Mouse (Mus musculus) small intestine, adult 2 months (tissue): ENCODE results near the gene Comp. TPM values are rescaled to one million over a fixed set of nuclear protein-coding genes. Genes with fewer than 3 reads are reported as not detected.
A peak's percentile ranks its signal among the peaks of the same experiment; 100 is the strongest.

Source experiments
- H3K27ac ChIP-seq: fragments of 200-500 bp; 2 replicates; pipeline ENCODE4 v1.5.1; 2012; ENCODE audit warnings: low read depth, low read length, control low read depth, inconsistent platforms; ENCODE audit not compliant: insufficient read depth
- H3K27me3 ChIP-seq: fragments of 200-500 bp; 2 replicates; pipeline ENCODE4 v1.6.1; 2012; ENCODE audit warnings: mild to moderate bottlenecking, moderate library complexity, low read length, inconsistent platforms; ENCODE audit not compliant: control insufficient read depth, insufficient read depth
- H3K36me3 ChIP-seq: fragments of 200-500 bp; 2 replicates; pipeline ENCODE4 v1.6.1; 2012; ENCODE audit warnings: mild to moderate bottlenecking, low read length, control low read depth, inconsistent platforms; ENCODE audit not compliant: control insufficient read depth, insufficient read depth
- H3K4me1 ChIP-seq: fragments of 200-500 bp; 2 replicates; pipeline ENCODE4 v1.6.1; 2012; ENCODE audit warnings: low read length, inconsistent platforms, mixed read lengths; ENCODE audit not compliant: control insufficient read depth, insufficient read depth, insufficient read length
- H3K4me3 ChIP-seq: fragments of 200-500 bp; 2 replicates; pipeline ENCODE4 v1.5.1; 2012; ENCODE audit warnings: low read depth, mild to moderate bottlenecking, control low read depth, inconsistent platforms, low read length, moderate library complexity
- CTCF ChIP-seq: fragments of 200-500 bp; IDR thresholded peaks from 2 replicates; pipeline ENCODE4 v1.5.1; 2012; ENCODE audit warnings: low read depth, mild to moderate bottlenecking, control low read depth, inconsistent platforms, low read length, moderate library complexity, mixed read lengths; ENCODE audit not compliant: insufficient replicate concordance, insufficient read length; ENCODE audit errors: extremely low read depth
- POLR2A ChIP-seq: fragments of 200-500 bp; IDR thresholded peaks from 2 replicates; pipeline ENCODE4 v1.6.1; 2012; ENCODE audit warnings: low read depth, mild to moderate bottlenecking, control low read depth, inconsistent platforms, low read length, moderate library complexity
- WGBS: fragments of 180-500 bp; shearing (Covaris S2); methylation state at CpG from one replicate; pipeline ENCODE4 v1.1.7; 2018; 5-methylcytosine and 5-hydroxymethylcytosine counted together
- polyA plus RNA-seq: library from polyadenylated mRNA; depleted of rRNA; stranded (reverse); fragments of >200 nt; gene quantifications from 2 replicates; pipeline ENCODE4 v1.2.3, GENCODE M21; 2012

The Comp gene
- polyA plus RNA-seq, 1 experiment = 1.2 TPM

DNA sequence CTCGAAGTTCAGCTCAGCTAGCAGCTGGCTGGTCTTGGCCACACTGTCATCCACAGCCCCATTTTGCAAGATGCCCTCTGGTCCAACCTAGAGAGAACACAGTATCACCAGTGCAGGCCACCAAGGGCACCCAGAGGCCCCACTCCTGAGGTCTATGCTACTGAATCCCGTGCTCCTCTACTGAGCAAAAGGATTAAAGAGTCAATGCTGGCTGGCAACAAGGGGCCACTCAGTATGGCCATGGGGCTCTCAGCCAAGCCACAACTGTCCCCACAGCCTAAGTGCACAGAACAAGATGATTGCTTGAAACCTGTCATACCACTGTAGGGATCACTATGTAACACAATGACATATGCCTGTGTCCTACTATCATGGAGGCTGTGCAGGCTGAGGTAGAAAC is 29.1 kb upstream of the Comp start:
- 53% methylated on average over 2 of the region's 2 CpGs for WGBS
- TF ChIP-seq POLR2A = no peak
- no peak for TF ChIP-seq CTCF
- Histone ChIP-seq H3K27me3 (no peaks in the 10 kb centered on the region), H3K27ac (no peak overlapping the region), H3K36me3 (peaks cover 49% of the 10 kb centered on the region), H3K4me1 (peaks cover 21% of the 10 kb centered on the region), H3K4me3 (no peak overlapping the region)

DNA sequence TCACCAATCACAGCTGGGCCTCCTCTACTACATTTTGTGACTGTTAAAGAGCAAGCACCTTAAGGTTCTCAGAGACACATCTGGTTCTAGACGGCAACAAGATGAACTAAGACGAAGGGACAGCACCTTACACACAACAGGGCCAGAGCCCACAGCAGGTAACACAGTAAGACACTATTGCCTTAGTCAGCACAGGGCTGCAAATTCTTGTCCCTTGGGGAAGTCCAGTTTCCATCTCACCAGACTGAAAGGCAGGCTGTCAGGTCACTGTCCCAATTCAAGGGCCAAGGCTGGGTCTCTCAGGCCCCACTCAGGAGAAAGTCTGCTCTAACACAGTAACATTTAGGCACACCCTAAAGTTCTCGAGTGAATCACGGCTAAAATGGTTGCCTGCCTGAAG is 25.9 kb upstream of the Comp start:
- WGBS = 34% methylated on average over 4 of the region's 4 CpGs
- no peak overlapping the region for H3K4me3 ChIP-seq
- no peak for TF ChIP-seq POLR2A
- TF ChIP-seq CTCF = no peak

DNA sequence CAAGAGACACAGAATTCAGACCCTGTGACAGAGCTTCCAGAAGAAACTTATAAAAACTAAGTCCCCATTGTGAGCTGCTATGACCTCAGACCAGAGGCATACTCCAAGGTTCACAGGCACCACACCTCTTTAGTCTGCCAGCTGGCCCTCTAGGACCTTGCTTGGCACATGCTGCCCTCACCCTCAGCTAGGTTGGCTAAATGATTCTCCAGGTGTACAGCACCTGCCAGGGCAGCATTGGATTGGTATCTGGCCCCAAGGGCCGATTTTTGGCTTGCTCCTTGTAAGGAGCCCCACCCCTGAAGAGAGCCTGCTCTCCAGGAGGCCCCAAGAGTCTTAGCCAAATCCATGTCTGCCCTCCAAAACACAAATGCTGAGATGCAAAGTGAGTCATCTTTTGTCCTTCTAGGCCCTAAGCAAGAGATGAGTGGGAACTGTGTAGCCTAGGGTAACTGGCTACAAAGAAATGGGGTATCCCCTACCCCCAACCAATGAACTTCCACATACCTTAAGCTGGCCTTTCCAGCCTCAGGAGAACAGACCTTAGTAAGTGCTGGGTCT is 25.4 kb upstream of the Comp start:
- Histone ChIP-seq H3K4me3 (no peak overlapping the region), H3K36me3 (peaks cover 17% of the 10 kb centered on the region), H3K27ac (peak overlapping the region; percentile 73), H3K4me1 (peaks cover 47% of the 10 kb centered on the region), H3K27me3 (no peaks in the 10 kb centered on the region)
- 22% methylated on average over 1 of the region's 1 CpGs for WGBS
- TF ChIP-seq CTCF = no peak
- no peak for TF ChIP-seq POLR2A

More for the DNA sequence above, 25.9 kb upstream of the Comp start:
- H3K36me3 ChIP-seq = peaks cover 21% of the 10 kb centered on the region
- H3K27me3 ChIP-seq = no peaks in the 10 kb centered on the region
- peak overlapping the region; percentile 69 for H3K27ac ChIP-seq
- peaks cover 47% of the 10 kb centered on the region for H3K4me1 ChIP-seq

DNA sequence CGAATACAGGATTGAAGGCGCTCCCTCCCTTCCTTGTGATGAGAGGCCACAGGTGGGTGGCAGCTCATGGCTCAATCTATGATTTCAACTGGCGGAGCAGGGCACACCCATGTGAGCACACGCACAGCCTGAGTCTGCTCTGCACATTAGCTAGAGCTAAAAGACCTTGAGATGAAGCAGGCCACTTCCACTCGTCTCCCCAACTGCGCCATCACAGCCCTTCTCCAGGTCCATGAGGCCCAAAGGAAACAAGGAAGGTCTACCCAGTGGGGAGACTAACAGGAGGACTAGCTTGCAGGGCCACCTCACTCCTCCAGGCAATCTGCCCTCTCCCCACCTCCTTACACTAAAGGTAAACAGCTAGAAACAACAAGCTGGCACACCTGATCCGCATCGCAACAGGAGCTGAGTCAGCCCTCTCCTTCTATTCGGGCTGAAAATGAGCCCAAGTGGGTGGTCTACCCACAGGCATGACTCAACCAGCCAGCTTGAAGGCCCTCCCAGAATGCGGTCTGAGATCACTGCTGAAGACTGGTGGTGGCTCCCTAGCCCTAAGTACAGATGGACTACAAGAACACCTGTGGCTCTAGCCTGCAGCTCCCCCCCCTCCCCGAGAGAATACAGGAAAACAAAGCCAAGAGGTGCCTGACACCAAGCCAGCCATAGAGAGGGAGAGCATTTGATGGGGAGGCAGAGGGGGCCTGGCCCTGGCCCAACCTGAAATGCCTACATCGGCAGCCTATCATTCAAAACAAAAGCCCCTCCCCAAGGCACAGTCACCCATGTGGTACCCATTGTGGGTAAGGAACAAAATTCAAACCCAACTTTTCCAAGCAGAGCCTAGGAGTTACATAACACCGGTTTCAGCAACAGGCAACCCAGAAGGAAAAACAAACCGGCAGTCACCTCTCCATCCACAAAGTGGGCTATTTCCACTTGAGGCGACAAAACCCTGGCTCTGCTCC is 22.0 kb upstream of the Comp start:
- Histone ChIP-seq H3K4me1 (peaks cover 52% of the 10 kb centered on the region), H3K4me3 (peak overlapping the region; percentile 89), H3K27ac (peak overlapping the region; percentile 26; the same call in 1 of the 2 replicates), H3K36me3 (peaks cover 6% of the 10 kb centered on the region; the same call in 1 of the 2 replicates), H3K27me3 (no peaks in the 10 kb centered on the region)
- WGBS = 9% methylated on average over 15 of the region's 15 CpGs
- TF ChIP-seq POLR2A (no peak), CTCF (no peak)

DNA sequence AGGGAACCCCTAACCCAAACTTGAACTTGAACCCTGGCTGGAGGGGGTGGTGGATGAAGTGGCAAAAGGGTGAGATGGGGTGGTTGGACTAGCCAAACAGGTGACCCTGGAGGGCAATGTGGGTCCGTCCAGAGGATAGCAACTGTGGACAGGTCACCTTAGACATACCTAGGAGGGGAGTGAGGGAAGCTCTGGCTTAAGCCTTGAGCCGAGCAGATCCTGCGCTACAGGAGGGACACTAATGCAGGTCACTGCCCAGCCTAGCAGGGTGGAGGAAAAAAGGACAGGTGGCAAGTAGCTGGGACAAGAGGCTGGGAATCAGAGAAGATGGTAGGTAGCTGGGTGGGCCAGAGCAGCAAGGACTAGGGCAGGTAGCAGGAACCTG is 21.4 kb upstream of the Comp start:
- TF ChIP-seq POLR2A (no peak), CTCF (no peak)
- WGBS = 10% methylated on average over 3 of the region's 3 CpGs
- Histone ChIP-seq H3K4me3 (peak overlapping the region; percentile 89), H3K4me1 (peaks cover 52% of the 10 kb centered on the region), H3K27ac (peak overlapping the region; percentile 26), H3K36me3 (peaks cover 6% of the 10 kb centered on the region; the same call in 1 of the 2 replicates), H3K27me3 (no peaks in the 10 kb centered on the region)

DNA sequence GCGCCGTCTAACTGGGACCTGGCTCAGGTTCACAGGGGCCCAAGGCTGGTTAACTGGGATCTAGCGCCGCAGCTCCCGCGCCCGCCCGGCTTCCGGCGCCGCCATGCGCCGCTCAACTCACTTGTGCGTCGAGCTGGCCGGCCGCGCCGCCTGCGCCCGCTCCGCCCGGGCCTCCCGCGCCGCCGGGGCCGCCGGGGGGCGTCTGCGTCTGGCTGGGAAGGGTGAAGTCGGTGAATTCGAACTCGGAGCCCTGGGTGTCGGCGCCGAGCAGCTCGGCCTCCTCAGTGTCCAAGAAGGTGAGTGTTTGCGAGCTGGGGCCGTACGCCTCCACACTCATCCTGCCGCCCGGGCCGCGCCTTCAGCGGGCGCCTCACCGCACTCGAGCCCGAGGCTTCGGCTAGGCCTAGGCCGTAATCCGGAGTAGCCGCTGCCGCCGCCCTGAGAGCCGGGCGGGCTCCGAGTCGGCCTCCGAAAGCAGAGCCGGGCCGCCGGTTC is 20.7 kb upstream of the Comp start:
- Histone ChIP-seq H3K4me1 (peaks cover 46% of the 10 kb centered on the region), H3K27ac (peak overlapping the region; percentile 26; the same call in 1 of the 2 replicates), H3K27me3 (no peaks in the 10 kb centered on the region), H3K36me3 (peaks cover 6% of the 10 kb centered on the region; the same call in 1 of the 2 replicates), H3K4me3 (peak overlapping the region; percentile 89)
- under 1% methylated on average over 64 of the region's 64 CpGs for WGBS
- no peak for TF ChIP-seq POLR2A
- TF ChIP-seq CTCF = no peak
